22 mouse cellular contexts compared by ENCODE assay signal in the genomic region with DNA sequence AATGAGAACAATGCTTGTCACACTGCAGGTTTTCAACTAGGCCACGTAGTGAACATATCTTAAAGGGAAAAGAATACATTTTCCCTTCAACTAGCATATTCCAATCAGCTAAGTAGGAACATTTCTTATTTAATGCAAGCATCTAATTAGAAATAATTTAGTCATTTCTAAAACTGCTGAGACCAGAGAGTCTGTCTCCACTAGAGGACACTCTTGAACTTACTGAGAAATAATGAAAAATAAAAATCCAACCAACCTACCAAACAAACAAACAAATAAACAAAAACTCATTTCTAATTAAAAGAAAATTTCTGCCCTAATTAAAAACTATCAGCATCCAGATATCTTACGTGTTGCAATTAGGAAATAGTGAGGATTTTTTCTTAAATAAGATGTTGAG.
A peak's percentile ranks its signal among the peaks of the same experiment; 100 is the strongest.
DNase-seq lines count a peak whose midpoint lies in the region; ATAC-seq and TF ChIP-seq lines count a peak whose summit lies in the region.
"Had no signal": no experiment of that assay in that cellular context is flagged by ENCODE, and none has a peak within 500 bp of the region (broad histone marks: within the 10 kb centered on the region; RNA-seq: fewer than 3 reads in every experiment).

No protein-coding gene starts in this region.

- H3K9ac ChIP-seq in forebrain, embryonic 14.5 days (ENCODE audit: low read length) = no peak overlapping the region
- no peak overlapping the region for H3K9ac ChIP-seq in forebrain, embryonic 15.5 days (replicated peaks)
- no peak overlapping the region for H3K9ac ChIP-seq in midbrain, postnatal 0 days (replicated peaks; ENCODE audit: low read length, poor library complexity, severe bottlenecking)
- H3K9ac ChIP-seq in midbrain, embryonic 15.5 days = no peak overlapping the region
- H3K9ac ChIP-seq: forebrain, embryonic 13.5 days; hindbrain, embryonic 13.5 days had no signal

- no peaks in the 10 kb centered on the region for H3K36me3 ChIP-seq in forebrain, embryonic 14.5 days (ENCODE audit: control insufficient read depth, insufficient read depth, low read length)
- H3K36me3 ChIP-seq in forebrain, embryonic 15.5 days = no peaks in the 10 kb centered on the region
- H3K36me3 ChIP-seq in midbrain, postnatal 0 days (ENCODE audit: insufficient read depth, low read length) = no peaks in the 10 kb centered on the region
- H3K36me3 ChIP-seq in midbrain, embryonic 15.5 days (replicated peaks) = no peaks in the 10 kb centered on the region
- H3K36me3 ChIP-seq: forebrain, embryonic 10.5 days; hindbrain, embryonic 13.5 days had no signal

- no peak overlapping the region for H3K27ac ChIP-seq in forebrain, embryonic 14.5 days (ENCODE audit: low read depth, low read length)
- H3K27ac ChIP-seq in forebrain, embryonic 15.5 days (replicated peaks) = no peak overlapping the region
- no peak overlapping the region for H3K27ac ChIP-seq in layer of hippocampus, adult 2 months
- H3K27ac ChIP-seq in midbrain, postnatal 0 days (ENCODE audit: low read depth, low read length) = no peak overlapping the region
- no peak overlapping the region for H3K27ac ChIP-seq in midbrain, embryonic 15.5 days
- H3K27ac ChIP-seq: forebrain, embryonic 10.5 days; forebrain, embryonic 13.5 days; gastrocnemius, adult 2 months; hindbrain, embryonic 13.5 days had no signal

- 76% methylated on average over 2 of the region's 2 CpGs for WGBS in forebrain, embryonic 14.5 days
- WGBS in forebrain, embryonic 15.5 days = 70% methylated on average over 2 of the region's 2 CpGs
- 53% methylated on average over 2 of the region's 2 CpGs for WGBS in midbrain, postnatal 0 days
- WGBS in midbrain, embryonic 15.5 days = 62% methylated on average over 2 of the region's 2 CpGs

- H3K4me1 ChIP-seq in forebrain, embryonic 14.5 days (ENCODE audit: control insufficient read depth, insufficient read depth, low read length) = no peaks in the 10 kb centered on the region
- no peaks in the 10 kb centered on the region for H3K4me1 ChIP-seq in forebrain, embryonic 15.5 days
- H3K4me1 ChIP-seq in midbrain, postnatal 0 days (ENCODE audit: insufficient read depth, low read length) = no peaks in the 10 kb centered on the region
- H3K4me1 ChIP-seq in midbrain, embryonic 15.5 days = no peaks in the 10 kb centered on the region
- H3K4me1 ChIP-seq: forebrain, embryonic 10.5 days; forebrain, embryonic 13.5 days; hindbrain, embryonic 13.5 days had no signal

- no peaks in the 10 kb centered on the region for H3K9me3 ChIP-seq in forebrain, embryonic 14.5 days (replicated peaks; ENCODE audit: control insufficient read depth, low read length)
- H3K9me3 ChIP-seq in forebrain, embryonic 15.5 days = no peaks in the 10 kb centered on the region
- H3K9me3 ChIP-seq in midbrain, postnatal 0 days (ENCODE audit: low read length) = no peaks in the 10 kb centered on the region
- no peaks in the 10 kb centered on the region for H3K9me3 ChIP-seq in midbrain, embryonic 15.5 days
- H3K9me3 ChIP-seq: forebrain, embryonic 10.5 days; forebrain, embryonic 13.5 days; hindbrain, embryonic 13.5 days had no signal

- no peaks in the 10 kb centered on the region for H3K27me3 ChIP-seq in forebrain, embryonic 14.5 days (replicated peaks; ENCODE audit: control insufficient read depth, insufficient read depth, low read length)
- H3K27me3 ChIP-seq in forebrain, embryonic 15.5 days = no peaks in the 10 kb centered on the region
- H3K27me3 ChIP-seq in midbrain, postnatal 0 days (ENCODE audit: insufficient read depth, low read length) = no peaks in the 10 kb centered on the region
- H3K27me3 ChIP-seq in midbrain, embryonic 15.5 days (replicated peaks) = no peaks in the 10 kb centered on the region
- H3K27me3 ChIP-seq: forebrain, embryonic 13.5 days; hindbrain, embryonic 13.5 days had no signal

- no peak for ATAC-seq in forebrain, embryonic 14.5 days
- no peak for ATAC-seq in forebrain, embryonic 15.5 days (replicated peaks)
- no peak for ATAC-seq in midbrain, postnatal 0 days (ENCODE audit: low FRiP score)
- no peak for ATAC-seq in midbrain, embryonic 15.5 days (replicated peaks)
- ATAC-seq: CD4-positive, CD25-positive, alpha-beta regulatory T cell, adult 4 months; forebrain, embryonic 13.5 days; hindbrain, embryonic 16.5 days; inflammation-experienced regulatory T-cells, adult 6 months; intestine, embryonic 16.5 days had no signal

- no peak overlapping the region for H3K4me3 ChIP-seq in forebrain, embryonic 14.5 days (ENCODE audit: low read depth, low read length)
- no peak overlapping the region for H3K4me3 ChIP-seq in forebrain, embryonic 15.5 days
- H3K4me3 ChIP-seq in layer of hippocampus, adult 2 months = no peak overlapping the region
- H3K4me3 ChIP-seq in midbrain, postnatal 0 days (ENCODE audit: low read depth, low read length) = no peak overlapping the region
- H3K4me3 ChIP-seq in midbrain, embryonic 15.5 days = no peak overlapping the region
- H3K4me3 ChIP-seq: forebrain, embryonic 10.5 days; forebrain, embryonic 13.5 days; gastrocnemius, adult 2 months; hindbrain, embryonic 13.5 days had no signal

- peak; percentile 16 for DNase-seq in forebrain, embryonic 14.5 days (ENCODE audit: low spot score)
- DNase-seq in layer of hippocampus, adult 2 months (ENCODE audit: low spot score in 2 of 2) = no peak
- DNase-seq in layer of hippocampus, postnatal 36 days = no peak
- DNase-seq in midbrain, postnatal 0 days (ENCODE audit: low spot score) = peak; percentile 5
- DNase-seq: adrenal gland, adult 2 months; adrenal gland, postnatal 14 days; cerebellum, adult 11-12 months; cerebellum, adult 8-10 months; cerebellum, postnatal 14 days; gastrocnemius, adult 2 months; gastrocnemius, postnatal 14 days; heart, adult 11 months had no signal

- TF ChIP-seq CTCF in layer of hippocampus, adult 2 months (conservative IDR thresholded peaks at IDR 0.05) = peak; percentile 68
- peak; percentile 53 for TF ChIP-seq CTCF in midbrain, postnatal 0 days (IDR thresholded peaks at IDR 0.05)

- H3K4me2 ChIP-seq in forebrain, embryonic 14.5 days (ENCODE audit: low read length) = no peak overlapping the region
- H3K4me2 ChIP-seq in forebrain, embryonic 15.5 days (replicated peaks) = no peak overlapping the region
- H3K4me2 ChIP-seq in midbrain, postnatal 0 days (ENCODE audit: low read depth, low read length, poor library complexity, severe bottlenecking) = no peak overlapping the region
- H3K4me2 ChIP-seq in midbrain, embryonic 15.5 days = no peak overlapping the region
- H3K4me2 ChIP-seq: forebrain, embryonic 13.5 days; heart, embryonic 11.5 days; hindbrain, embryonic 13.5 days had no signal

Comparison
In these comparisons a context has a peak if more than half of its experiments do, and no peak if none do; other contexts are left out.
1. DNase-seq: peak in forebrain, embryonic 14.5 days (single experiment) and midbrain, postnatal 0 days (single experiment); none in layer of hippocampus, adult 2 months (0 of 2) and layer of hippocampus, postnatal 36 days (0 of 2).